Mouse (Mus musculus): ENCODE results near the gene Cyp4f16.
"Not testable (repeated sequence)": the region's sequence is repeated elsewhere in the genome, so short reads cannot be mapped to it uniquely, and the experiment has no call there.

Gene Cyp4f16

DNA sequence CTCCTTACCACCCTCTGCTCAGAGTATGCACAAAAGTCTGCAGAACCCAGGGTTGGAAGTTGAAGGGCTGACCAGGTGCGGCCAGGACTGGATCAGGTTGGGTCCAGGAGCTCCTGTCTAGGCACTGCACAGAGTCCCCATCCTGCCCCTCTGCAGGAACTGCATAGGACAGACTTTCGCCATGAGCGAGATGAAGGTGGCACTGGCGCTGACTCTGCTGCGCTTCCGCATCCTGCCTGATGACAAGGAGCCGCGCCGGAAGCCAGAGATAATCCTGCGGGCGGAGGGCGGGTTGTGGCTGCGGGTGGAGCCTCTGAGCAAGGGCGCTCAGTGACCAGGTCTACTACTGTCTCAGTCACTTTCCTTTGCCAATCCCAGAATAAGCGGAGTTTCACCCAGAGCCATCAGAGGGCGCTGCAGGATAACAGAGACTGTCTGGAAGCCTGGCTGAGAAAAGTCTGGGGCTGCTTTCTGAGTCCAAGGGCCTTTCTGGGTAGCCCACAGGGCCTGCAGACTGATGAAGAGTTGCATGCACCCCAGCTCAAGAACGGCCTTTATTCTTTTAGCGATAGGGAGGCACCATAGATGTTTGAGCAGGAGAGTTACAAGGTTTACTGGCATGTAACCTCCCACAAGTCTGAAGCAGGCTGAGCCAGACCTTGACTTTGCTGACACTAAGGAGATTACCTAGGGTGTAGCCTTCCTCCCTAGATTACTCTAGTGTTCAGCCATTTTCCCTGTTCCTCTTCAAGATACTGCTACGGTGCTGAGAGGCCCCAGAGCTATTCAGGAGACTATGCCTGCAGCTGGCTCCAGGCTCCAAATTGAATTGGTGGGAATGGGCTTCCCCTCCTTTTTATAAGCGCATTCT is 14.8 kb downstream of the Cyp4f16 start:
- DNase-seq, result peak; percentile 92

- DNase-seq, result not testable (repeated sequence)
Observed at GRCm38 (mm10) chr17:32553016-32553415, 16.7 kb downstream of the Cyp4f16 start.

DNA sequence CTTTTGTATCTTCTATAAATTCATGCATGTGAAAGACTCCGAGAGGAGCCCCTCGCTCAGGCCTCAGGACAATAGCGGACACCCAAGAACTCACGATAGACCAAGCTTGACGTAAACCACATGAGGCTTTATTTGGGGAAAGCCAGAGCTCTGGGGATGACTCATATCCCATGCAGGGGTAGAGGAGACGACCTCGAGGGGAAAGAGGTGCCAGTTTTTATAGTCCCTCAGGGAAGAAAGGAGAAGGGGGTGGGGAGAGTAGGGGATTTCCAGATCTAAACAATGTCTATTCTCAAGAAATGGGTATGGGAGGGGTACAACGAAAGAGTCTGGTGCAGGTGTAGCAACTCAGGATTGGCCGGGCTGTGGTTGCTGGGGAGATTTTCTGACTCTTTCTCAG is 18.0 kb downstream of the Cyp4f16 start:
- not testable (repeated sequence) for DNase-seq

GRCm38 (mm10) chr17:32563301-32563700 is 26.9 kb downstream of the Cyp4f16 start:
- DNase-seq, result not testable (repeated sequence)

DNA sequence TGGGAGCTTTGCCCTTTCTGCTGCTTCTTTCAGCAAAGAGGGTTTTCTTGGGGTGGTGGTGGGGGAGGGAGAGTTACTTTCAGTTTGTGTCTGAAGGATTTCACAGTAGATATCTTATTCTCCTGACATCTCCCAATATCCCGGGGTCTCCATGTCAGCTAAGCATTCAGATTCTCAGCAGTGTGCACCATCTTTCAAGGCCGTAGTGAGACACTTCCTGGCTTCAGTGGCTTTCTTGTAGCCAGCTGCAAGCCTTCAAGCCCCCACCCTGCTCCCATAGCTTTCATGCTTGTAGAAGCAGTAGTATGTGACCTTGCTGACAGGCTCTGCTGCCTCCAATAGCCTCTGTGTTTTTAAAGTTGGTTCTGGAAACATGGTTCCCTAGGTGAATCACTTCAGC is 36.9 kb downstream of the Cyp4f16 start:
- not testable (repeated sequence) for DNase-seq

GRCm38 (mm10) chr17:32577496-32578186 is 41.3 kb downstream of the Cyp4f16 start:
- DNase-seq, result no peak

- no peak for DNase-seq
Observed at GRCm38 (mm10) chr17:32596494-32596893, 60.1 kb downstream of the Cyp4f16 start.

All from cerebellum, adult 9-11 months (tissue).